Mouse (Mus musculus) ES-Bruce4 (cell line): ENCODE results near the gene Dlx3.

Experiments
- CTCF ChIP-seq: IDR thresholded peaks from one replicate; pipeline ENCODE4 v1.8.1; 2011; ENCODE audit warnings: low read depth, low read length
- EP300 ChIP-seq: IDR thresholded peaks from 2 replicates; pipeline ENCODE4 v1.6.1; 2011; ENCODE audit warnings: low read depth, low read length; ENCODE audit not compliant: insufficient read depth
- POLR2A ChIP-seq: IDR thresholded peaks from one replicate; pipeline ENCODE4 v1.8.1; 2011; ENCODE audit warnings: low read length; ENCODE audit not compliant: insufficient read depth

DNA sequence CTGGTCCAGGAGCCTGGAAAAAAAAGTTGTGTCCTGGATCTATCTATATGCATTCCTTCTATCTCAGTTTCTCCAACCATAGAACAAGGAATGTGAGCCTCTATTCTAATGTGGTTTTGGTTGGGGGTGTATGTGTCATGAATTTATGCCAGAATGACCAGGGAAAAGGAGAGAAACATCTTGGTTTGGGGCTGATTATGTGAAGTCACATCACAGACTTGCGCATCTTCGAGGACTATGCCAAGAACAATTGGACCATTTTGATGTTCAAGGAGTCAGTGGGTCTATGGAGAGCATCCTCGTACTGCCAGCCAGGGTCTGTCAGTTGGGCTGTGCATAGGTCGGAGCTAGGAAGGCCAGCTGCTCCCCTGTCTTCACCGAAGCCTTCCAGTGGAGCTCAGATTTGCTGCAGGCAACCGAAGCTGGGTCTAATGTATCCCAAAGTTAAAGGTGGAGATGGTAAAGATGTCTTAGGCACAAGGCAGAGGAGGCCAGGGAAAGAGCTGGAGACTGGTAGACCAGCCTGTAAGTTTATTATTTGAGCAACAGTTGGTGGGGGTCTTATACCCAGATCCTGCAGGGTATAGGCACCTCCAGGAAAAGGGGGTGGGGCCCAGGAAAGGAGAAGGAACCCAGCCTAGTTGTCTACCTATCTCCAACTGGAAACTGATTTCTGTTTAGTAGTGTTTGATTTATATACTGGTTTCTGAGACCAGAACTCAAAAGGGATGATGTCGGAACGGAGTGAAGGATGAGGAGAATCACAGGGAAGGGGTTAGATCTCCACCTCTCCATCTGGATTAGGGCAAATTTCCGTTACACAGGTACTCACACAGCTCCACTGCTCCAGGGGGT lies 24.4 kb downstream of the Dlx3 start:
- no peak for TF ChIP-seq POLR2A
- TF ChIP-seq CTCF: no peak
- TF ChIP-seq EP300: no peak
